Mouse (Mus musculus) heart, embryonic 14.5 days (tissue): ENCODE measurements around the gene Ubxn1. TPM values are rescaled to one million over a fixed set of nuclear protein-coding genes. Genes with fewer than 3 reads are reported as not detected.

Experiments
- ATAC-seq: fragments of 200-750 bp; cut with Nextera tagmentation; 2 replicates; pipeline ENCODE4 v1.8.0; 2017; ENCODE audit warnings: low read depth, moderate TSS enrichment; ENCODE audit not compliant: insufficient number of reproducible peaks, insufficient read depth, low FRiP score
- H3K27ac ChIP-seq, 2 experiments: fragments of 200-500 bp in 1 of 2; fragments of 300-500 bp in 1 of 2; sonication (generic) in 1 of 2; replicated peaks in 1 of 2; 2 replicates each; pipeline ENCODE4 v1.5.1; 2012 to 2014; ENCODE audit warnings: low read depth in 2 of 2, low read length in 2 of 2, control low read depth in 1 of 2, mild to moderate bottlenecking in 1 of 2, mixed read lengths in 1 of 2; ENCODE audit not compliant: control insufficient read depth in 1 of 2, insufficient read depth in 1 of 2
- H3K27me3 ChIP-seq: fragments of 300-500 bp; sonication (generic); 2 replicates; pipeline ENCODE4 v1.6.1; 2014; ENCODE audit warnings: mild to moderate bottlenecking, low read length, control low read depth; ENCODE audit not compliant: control insufficient read depth, insufficient read depth
- H3K36me3 ChIP-seq: fragments of 300-500 bp; sonication (generic); 2 replicates; pipeline ENCODE4 v1.6.1; 2014; ENCODE audit warnings: mild to moderate bottlenecking, control low read depth, low read length, mixed read lengths; ENCODE audit not compliant: control insufficient read depth, insufficient read depth
- H3K4me1 ChIP-seq, 2 experiments: fragments of 200-500 bp in 1 of 2; fragments of 300-500 bp in 1 of 2; sonication (generic) in 1 of 2; 2 replicates each; pipeline ENCODE4 v1.6.1; 2012 to 2014; ENCODE audit warnings: low read length in 2 of 2, control low read depth in 1 of 2, mixed read lengths in 1 of 2; ENCODE audit not compliant: control insufficient read depth in 2 of 2, insufficient read depth in 2 of 2
- H3K4me2 ChIP-seq: fragments of 300-500 bp; sonication (generic); 2 replicates; pipeline ENCODE4 v1.6.1; 2014; ENCODE audit warnings: mild to moderate bottlenecking, low read length
- H3K4me3 ChIP-seq, 2 experiments: fragments of 200-500 bp in 1 of 2; fragments of 300-500 bp in 1 of 2; sonication (generic) in 1 of 2; 2 replicates each; pipeline ENCODE4 v1.5.1; 2012 to 2014; ENCODE audit warnings: low read length in 2 of 2, mild to moderate bottlenecking in 2 of 2, control low read depth in 1 of 2, low read depth in 1 of 2, moderate library complexity in 1 of 2; ENCODE audit not compliant: control insufficient read depth in 1 of 2, insufficient read depth in 1 of 2
- H3K9ac ChIP-seq: fragments of 300-500 bp; sonication (generic); 2 replicates; pipeline ENCODE4 v1.6.1; 2014; ENCODE audit warnings: mild to moderate bottlenecking, low read length
- H3K9me3 ChIP-seq: fragments of 300-500 bp; sonication (generic); 2 replicates; pipeline ENCODE4 v1.6.1; 2016; ENCODE audit warnings: low read length, control low read depth; ENCODE audit not compliant: control insufficient read depth
- WGBS: fragments of 180-500 bp; shearing (Covaris S2); extraction: QIAGEN DNeasy Blood & Tissue Kit; methylation state at CpG from one replicate; pipeline ENCODE4 v1.1.7; 2014; 5-methylcytosine and 5-hydroxymethylcytosine counted together
- polyA plus RNA-seq: library from polyadenylated mRNA; unstranded; fragments of >200 nt; fragmentation: Nextera tagmentation; extraction: Ambion mirVana; gene quantifications from 2 replicates; pipeline ENCODE4 v1.2.1, GENCODE M21; 2014

The Ubxn1 gene
- polyA plus RNA-seq, 1 experiment from 2014 or later = 118 TPM

DNA sequence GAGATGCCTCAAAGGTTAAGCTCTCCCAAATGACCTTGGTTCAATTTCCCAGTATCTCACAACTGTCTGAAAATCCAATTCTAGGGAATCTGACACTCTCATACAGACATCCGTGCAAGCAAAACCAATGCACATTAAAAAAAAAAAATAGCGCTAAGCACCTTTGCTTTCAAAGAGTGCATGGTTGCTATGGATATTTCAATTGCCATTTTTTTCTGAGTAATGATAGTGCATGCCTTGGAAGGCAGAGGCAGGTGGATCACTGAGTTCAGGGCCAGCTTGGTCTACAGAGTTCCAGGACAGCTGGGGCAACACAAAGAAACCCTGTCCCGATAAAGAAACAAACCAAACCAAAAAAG is 9.7 kb downstream of the Ubxn1 start:
- ATAC-seq = no peak
- no peaks in the 10 kb centered on the region for H3K9me3 ChIP-seq
- WGBS = 21% methylated on average over 3 of the region's 3 CpGs

DNA sequence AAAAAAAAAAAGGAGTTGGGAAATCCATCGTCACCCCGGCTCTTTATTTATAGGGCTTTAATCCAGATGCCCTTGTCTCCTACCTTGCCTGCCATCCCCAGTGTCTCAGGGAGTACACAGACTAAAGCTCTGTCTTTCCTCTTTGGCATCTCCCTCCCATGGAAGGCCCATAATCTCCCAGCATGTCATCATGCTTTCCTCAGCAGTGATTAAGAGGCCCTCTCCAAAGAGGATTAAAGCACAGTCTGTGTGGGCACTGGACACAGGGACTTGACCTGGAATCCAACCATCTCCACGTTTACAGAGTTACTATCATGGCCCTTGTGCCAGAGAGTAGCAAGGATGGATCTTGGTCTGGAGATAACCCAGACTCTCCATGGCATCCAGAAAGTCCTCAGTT is 12.3 kb downstream of the Ubxn1 start, which contains the start of the genes Lbhd1 and Gm49403:
Gene Lbhd1, plus strand, starts transcription at position 117 of the 400 bp plus-strand sequence.
Gene Gm49403, plus strand, starts transcription at position 315 of the 400 bp plus-strand sequence.
- H3K27ac ChIP-seq = no peak within 1 kb of the TSS
- 73% methylated on average over 3 of the region's 3 CpGs for WGBS
- H3K4me1 ChIP-seq = peaks cover 4 to 19% of the 10 kb centered on the region in 2 experiments
- H3K36me3 ChIP-seq = 0 out of 2 replicates have a peak, but pooled peaks cover 5% of the 10 kb centered on the region
- no peak within 1 kb of the TSS for H3K4me3 ChIP-seq
- H3K4me2 ChIP-seq = no peak within 1 kb of the TSS
- no peaks in the 10 kb centered on the region for H3K9me3 ChIP-seq
- no peak for ATAC-seq
- no peak within 1 kb of the TSS for H3K9ac ChIP-seq
- no peaks in the 10 kb centered on the region for H3K27me3 ChIP-seq

More for the DNA sequence above, 9.7 kb downstream of the Ubxn1 start:
- peak overlapping the region; percentile 82 for H3K9ac ChIP-seq
- H3K36me3 ChIP-seq = peaks cover 26% of the 10 kb centered on the region
- peak overlapping the region; percentile 66 to 85 for H3K4me3 ChIP-seq
- peak overlapping the region; percentile 82 for H3K4me2 ChIP-seq
- no peaks in the 10 kb centered on the region for H3K27me3 ChIP-seq
- peaks cover 0 to 12% of the 10 kb centered on the region in 2 experiments; a peak in 2 of 4 replicates for H3K4me1 ChIP-seq
- H3K27ac ChIP-seq = peak overlapping the region in 1 of 2 experiments; percentile 69; a peak in 1 of 4 replicates

DNA sequence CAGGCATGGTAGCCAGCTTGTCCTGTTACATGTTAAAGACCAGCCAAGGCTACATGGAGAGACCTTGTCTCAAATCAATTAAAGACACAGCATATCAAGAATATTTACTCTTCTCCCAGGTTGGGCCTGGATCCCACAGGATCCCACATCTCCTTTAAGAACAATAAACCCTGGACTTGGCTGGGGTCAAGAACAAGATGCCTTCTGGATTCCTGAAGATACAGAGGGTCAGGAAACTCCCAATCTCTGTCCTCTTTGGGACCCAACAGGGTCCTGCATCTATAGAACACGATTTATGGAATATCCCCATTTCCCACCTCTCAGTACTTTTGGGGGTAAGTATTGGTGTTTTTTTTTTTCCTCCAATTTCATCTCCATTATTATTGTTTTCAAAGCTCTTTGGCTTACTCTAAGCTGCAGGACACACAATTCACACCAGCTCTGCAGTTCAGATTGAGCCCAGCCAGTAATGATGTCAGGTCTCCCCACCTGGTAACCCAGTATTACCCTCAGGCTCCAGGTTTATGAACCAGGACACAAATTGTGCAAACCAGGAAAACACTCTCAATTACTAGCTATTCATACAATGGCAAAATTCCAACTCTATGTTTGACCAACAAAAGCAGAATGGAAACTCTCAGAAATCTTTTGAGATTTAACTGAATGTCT is 15.8 kb downstream of the Ubxn1 start:
- 0 out of 4 replicates have a peak overlapping the region, but pooled peaks of 1 of the 2 experiments have one; percentile 82 for H3K4me3 ChIP-seq
- H3K4me1 ChIP-seq = peaks cover 4 to 11% of the 10 kb centered on the region in 2 experiments
- H3K4me2 ChIP-seq = peak overlapping the region; percentile 90; the same call in 1 of the 2 replicates
- H3K27ac ChIP-seq = no peak overlapping the region
- no peaks in the 10 kb centered on the region for H3K27me3 ChIP-seq
- H3K9ac ChIP-seq = no peak overlapping the region
- peaks cover 13% of the 10 kb centered on the region for H3K36me3 ChIP-seq
- no peak for ATAC-seq
- 44% methylated on average over 1 of the region's 1 CpGs for WGBS
- no peaks in the 10 kb centered on the region for H3K9me3 ChIP-seq

DNA sequence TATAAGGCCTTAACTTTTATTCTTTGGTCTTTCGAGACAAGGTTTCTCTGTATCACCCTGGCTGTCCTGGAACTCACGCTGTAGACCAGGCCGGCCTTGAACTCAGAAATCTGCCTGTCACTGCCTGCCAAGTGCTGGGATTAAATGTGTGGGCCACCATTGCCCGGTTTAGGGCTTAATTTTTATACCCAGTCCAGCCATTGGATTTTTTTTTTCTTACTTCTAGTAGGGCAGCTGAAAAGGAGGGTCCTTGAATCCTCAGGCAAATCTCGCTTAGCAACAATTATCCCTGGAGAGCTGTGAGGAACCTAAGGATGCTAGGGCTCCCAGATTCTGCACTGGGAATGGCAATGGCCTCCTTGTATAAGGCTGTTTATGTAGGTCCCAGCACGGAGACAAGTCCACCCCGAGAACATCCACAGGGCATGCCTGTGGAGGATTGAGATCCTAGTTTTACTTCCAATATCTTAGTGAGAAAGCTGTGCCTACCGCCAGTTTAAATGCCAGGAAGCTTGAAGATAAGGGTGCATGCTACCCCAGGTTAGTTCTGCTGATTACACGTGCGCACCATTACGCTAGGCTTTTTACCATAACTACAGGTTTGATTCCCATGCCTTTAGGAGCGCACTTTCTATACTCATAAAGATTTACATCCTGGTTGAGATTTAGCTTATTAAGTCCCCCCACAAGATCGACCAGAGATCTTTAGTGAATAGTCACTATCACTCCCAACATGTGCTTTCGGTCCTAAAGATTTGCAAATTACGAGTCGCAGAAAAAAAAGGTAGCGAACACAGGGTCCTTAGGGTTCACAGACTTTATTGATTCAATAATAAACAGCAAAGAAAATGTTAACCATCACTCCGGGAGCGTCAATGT is 16.5 kb downstream of the Ubxn1 start:
- ATAC-seq = no peak
- peaks cover 4 to 11% of the 10 kb centered on the region in 2 experiments for H3K4me1 ChIP-seq
- 19% methylated on average over 19 of the region's 19 CpGs for WGBS

DNA sequence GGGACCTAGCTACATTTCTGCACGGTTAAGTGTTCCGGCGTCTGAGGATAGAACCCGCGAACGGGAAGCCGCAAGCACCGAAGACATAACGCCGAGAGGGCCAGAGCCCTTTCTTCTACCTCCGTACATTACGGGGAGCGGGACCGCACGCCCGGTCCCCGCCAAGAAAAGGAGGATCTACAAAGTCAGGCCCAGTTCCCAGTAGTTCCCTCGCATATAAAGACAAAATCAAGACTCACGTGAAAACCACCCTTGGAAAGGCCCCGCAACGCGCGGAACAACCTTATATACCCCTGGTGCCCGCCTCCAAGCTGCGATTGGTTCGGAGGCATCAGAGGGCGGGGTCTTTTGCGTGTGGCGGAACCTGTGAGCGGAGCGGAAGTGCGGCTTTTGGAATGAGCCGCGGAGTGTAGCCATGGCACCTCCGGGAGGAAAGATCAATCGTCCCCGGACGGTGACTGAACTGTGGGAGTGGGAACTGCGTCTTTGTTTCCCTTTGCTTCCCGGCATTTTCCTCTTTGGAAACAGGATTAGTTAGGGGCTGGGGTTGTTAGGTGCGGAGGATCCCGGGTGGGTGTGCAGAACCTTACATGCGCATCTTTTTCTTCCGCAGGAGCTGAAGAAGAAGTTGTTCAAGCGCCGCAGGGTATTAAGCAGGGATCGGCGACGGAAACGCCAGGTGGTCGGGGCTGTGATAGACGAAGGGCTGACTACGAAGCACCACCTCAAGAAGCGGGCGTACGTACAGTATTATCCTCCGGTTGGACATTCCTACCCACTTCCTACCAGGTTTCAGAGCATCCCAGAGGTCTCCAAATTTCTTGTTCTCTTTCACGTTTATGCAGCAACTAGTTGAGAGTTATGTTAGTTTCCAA is 17.5 kb downstream of the Ubxn1 start, which contains the start of the genes 1810009A15Rik and Gm49416:
Gene 1810009A15Rik, plus strand, starts transcription at position 343 of the 875 bp plus-strand sequence.
Gene Gm49416, plus strand, starts transcription at position 416 of the 875 bp plus-strand sequence.
- Histone ChIP-seq H3K4me1 (peaks cover 4 to 15% of the 10 kb centered on the region in 2 experiments), H3K4me3 (peak within 1 kb of the TSS; percentile 78 to 82), H3K9me3 (no peaks in the 10 kb centered on the region), H3K27ac (peak within 1 kb of the TSS; percentile 66 to 82), H3K9ac (peak within 1 kb of the TSS; percentile 90), H3K4me2 (peak within 1 kb of the TSS; percentile 90), H3K36me3 (peaks cover 13% of the 10 kb centered on the region), H3K27me3 (no peaks in the 10 kb centered on the region)
- peak; percentile 88 for ATAC-seq
- WGBS = under 1% methylated on average over 58 of the region's 58 CpGs

More for the DNA sequence above, 16.5 kb downstream of the Ubxn1 start:
- Histone ChIP-seq H3K4me3 (peak overlapping the region; percentile 78 to 82), H3K27me3 (no peaks in the 10 kb centered on the region), H3K9ac (peak overlapping the region; percentile 90), H3K9me3 (no peaks in the 10 kb centered on the region), H3K36me3 (peaks cover 13% of the 10 kb centered on the region), H3K27ac (peak overlapping the region; percentile 63 to 82), H3K4me2 (peak overlapping the region; percentile 90)

DNA sequence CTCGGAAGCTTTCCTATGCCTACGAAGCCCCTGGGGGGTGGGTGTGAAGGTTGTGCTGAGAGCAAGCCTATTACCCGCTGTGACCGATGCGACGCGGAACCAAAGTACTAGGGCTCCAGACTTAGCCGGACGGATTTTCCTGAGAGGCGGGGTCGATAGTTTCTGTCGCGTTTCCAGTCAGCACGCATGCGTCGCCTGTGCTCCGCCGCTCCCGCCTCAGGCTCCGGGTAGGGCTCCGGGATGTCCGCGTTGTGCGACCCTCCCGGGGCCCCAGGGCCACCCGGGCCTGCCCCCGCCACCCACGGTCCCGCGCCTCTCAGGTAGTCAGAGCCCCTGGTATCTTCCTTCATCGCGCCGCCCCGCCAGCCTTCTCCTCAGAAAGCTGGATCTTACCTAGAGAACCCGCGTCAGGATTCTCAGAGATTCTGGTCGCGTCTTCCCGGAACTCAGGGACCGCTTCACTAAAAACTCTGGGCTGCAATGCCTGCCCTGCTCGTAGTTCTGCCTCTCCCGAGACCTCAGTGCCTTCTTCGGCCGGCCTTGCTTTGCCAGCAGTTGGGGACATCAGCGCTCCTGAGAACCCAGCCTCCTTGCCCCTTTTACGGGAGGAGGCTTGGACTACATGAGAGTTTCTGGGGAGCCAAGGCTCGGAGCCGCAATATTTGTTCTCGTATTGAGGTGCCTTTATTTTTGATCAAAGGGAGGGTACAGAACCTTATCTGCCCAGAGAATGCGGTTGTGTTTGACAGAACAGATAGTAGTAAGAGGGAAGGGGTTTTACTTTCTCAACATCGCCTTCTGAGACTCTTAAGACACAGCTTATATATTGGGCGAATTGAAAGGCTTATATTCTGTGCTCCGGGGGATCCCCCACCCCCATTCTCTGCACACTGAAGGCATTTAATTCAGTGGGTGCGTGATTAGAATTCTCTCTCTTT is 21.8 kb downstream of the Ubxn1 start, which contains the start of gene Ints5:
Gene Ints5, plus strand, starts transcription at position 177 of the 938 bp plus-strand sequence.
- Histone ChIP-seq H3K9me3 (no peaks in the 10 kb centered on the region), H3K4me2 (peak within 1 kb of the TSS; percentile 82), H3K9ac (peak within 1 kb of the TSS; percentile 96), H3K27ac (peak within 1 kb of the TSS; percentile 67 to 85), H3K4me3 (peak within 1 kb of the TSS; percentile 90 to 92), H3K4me1 (peaks cover 8 to 19% of the 10 kb centered on the region in 2 experiments; a peak in 3 of 4 replicates), H3K27me3 (no peaks in the 10 kb centered on the region), H3K36me3 (peaks cover 40% of the 10 kb centered on the region)
- 2% methylated on average over 54 of the region's 54 CpGs for WGBS
- ATAC-seq = peak; percentile 54; the same call in 1 of the 2 replicates
